ENCODE assay signal across 9 mouse cellular contexts in the genomic region with DNA sequence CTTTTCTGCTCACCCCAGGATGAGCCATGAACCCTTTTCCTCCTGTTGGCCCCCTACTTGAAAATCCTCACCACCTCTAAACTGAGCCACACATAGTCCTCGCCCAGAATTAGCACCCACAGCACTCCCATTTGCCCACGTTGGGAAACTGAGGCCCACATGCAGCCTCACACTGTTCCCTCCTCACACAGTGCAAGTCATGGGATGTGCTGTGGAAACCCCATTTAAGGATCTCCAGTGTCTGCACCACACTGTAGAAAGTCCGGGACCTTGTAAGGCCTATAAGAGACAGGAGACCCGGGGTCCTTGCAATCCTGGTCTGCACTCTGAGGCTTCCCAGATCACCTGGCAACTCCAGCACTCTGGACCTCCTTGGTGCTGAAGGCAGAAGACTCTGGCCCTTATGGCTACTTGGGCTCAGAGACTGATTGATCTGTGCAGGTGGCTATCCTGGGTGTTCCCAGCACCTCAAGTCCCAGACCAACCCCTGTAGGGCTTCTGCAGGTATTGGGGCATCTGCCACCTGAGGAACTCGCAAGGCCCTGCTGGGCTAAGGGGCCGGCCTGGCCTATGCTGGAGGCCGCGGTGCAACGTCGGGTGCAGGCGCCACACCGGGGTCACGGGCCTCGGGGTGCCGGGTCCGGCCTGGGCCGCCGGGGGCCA. TPM values are rescaled to one million over a fixed set of nuclear protein-coding genes. Genes with fewer than 3 reads are reported as not detected.
DNase-seq lines count a peak whose midpoint lies in the region; ATAC-seq and TF ChIP-seq lines count a peak whose summit lies in the region.
"Had no signal": no experiment of that assay in that cellular context is flagged by ENCODE, and none has a peak within 500 bp of the region (broad histone marks: within the 10 kb centered on the region; RNA-seq: fewer than 3 reads in every experiment).

No protein-coding gene starts in this region.

- peak overlapping the region; percentile 41 for H3K4me3 ChIP-seq in kidney, postnatal 0 days (replicated peaks; ENCODE audit: low read depth, low read length)
- H3K4me3 ChIP-seq in forebrain, embryonic 12.5 days (replicated peaks), result peak overlapping the region; percentile 44
- H3K4me3 ChIP-seq in limb, embryonic 14.5 days (replicated peaks; ENCODE audit: low read length), result peak overlapping the region; percentile 48
- peak overlapping the region; percentile 45 for H3K4me3 ChIP-seq in neural tube, embryonic 15.5 days (replicated peaks)
- no peak overlapping the region for H3K4me3 ChIP-seq in cerebellum, adult 2 months (replicated peaks; ENCODE audit: insufficient read depth, low read depth, low read length)

- H3K4me1 ChIP-seq in kidney, postnatal 0 days (replicated peaks; ENCODE audit: insufficient read depth, low read length), result peaks cover 5% of the 10 kb centered on the region; the same call in 1 of the 2 replicates
- H3K4me1 ChIP-seq in forebrain, embryonic 12.5 days, result peaks cover 39% of the 10 kb centered on the region
- H3K4me1 ChIP-seq in limb, embryonic 14.5 days (ENCODE audit: control insufficient read depth, insufficient read depth, low read length), result peaks cover 9% of the 10 kb centered on the region
- H3K4me1 ChIP-seq in neural tube, embryonic 15.5 days, result peaks cover 25% of the 10 kb centered on the region
- peaks cover 12% of the 10 kb centered on the region for H3K4me1 ChIP-seq in cerebellum, adult 2 months (ENCODE audit: control insufficient read depth, insufficient read depth, low read length)

- peak; percentile 58; the same call in 1 of the 2 replicates for ATAC-seq in kidney, postnatal 0 days (replicated peaks; ENCODE audit: low FRiP score, low read depth)
- peak; percentile 47 for ATAC-seq in forebrain, embryonic 12.5 days (ENCODE audit: low FRiP score)
- ATAC-seq in limb, embryonic 14.5 days (ENCODE audit: low FRiP score, low read depth), result peak; percentile 35; the same call in 1 of the 2 replicates
- ATAC-seq in neural tube, embryonic 15.5 days (ENCODE audit: low FRiP score), result peak; percentile 32

- H3K9me3 ChIP-seq in kidney, postnatal 0 days (replicated peaks; ENCODE audit: low read length), result no peaks in the 10 kb centered on the region
- no peaks in the 10 kb centered on the region for H3K9me3 ChIP-seq in forebrain, embryonic 12.5 days
- H3K9me3 ChIP-seq in limb, embryonic 14.5 days (ENCODE audit: control insufficient read depth, low read length), result no peaks in the 10 kb centered on the region
- no peaks in the 10 kb centered on the region for H3K9me3 ChIP-seq in neural tube, embryonic 15.5 days (replicated peaks)

- no peak for DNase-seq in kidney, postnatal 0 days (ENCODE audit: low spot score)
- DNase-seq in kidney, postnatal 10 days, result no peak
- DNase-seq in limb, embryonic 14.5 days (ENCODE audit: low spot score), result no peak
- DNase-seq in cerebellum, adult 11 months, result no peak
- DNase-seq in left cerebral cortex, adult 18-20 months (ENCODE audit: low spot score in 2 of 2), result no peak
- no peak for DNase-seq in cerebellum, adult 2 months

- TF ChIP-seq CTCF in kidney, postnatal 0 days (IDR thresholded peaks at IDR 0.05; ENCODE audit: low read depth), result no peak
- TF ChIP-seq CTCF in cerebellum, adult 2 months (IDR thresholded peaks at IDR 0.05; ENCODE audit: borderline replicate concordance, insufficient read depth, low read depth, low read length), result no peak

- peak overlapping the region; percentile 73 for H3K9ac ChIP-seq in kidney, postnatal 0 days (ENCODE audit: low read depth, low read length)
- H3K9ac ChIP-seq in forebrain, embryonic 12.5 days, result peak overlapping the region; percentile 65
- peak overlapping the region; percentile 90 for H3K9ac ChIP-seq in limb, embryonic 14.5 days (ENCODE audit: low read depth, low read length, severe bottlenecking)
- peak overlapping the region; percentile 64 for H3K9ac ChIP-seq in neural tube, embryonic 15.5 days (replicated peaks)

- H3K36me3 ChIP-seq in kidney, postnatal 0 days (ENCODE audit: insufficient read depth, low read length), result no peaks in the 10 kb centered on the region
- H3K36me3 ChIP-seq in forebrain, embryonic 12.5 days (replicated peaks), result no peaks in the 10 kb centered on the region
- no peaks in the 10 kb centered on the region for H3K36me3 ChIP-seq in limb, embryonic 14.5 days (ENCODE audit: control insufficient read depth, insufficient read depth, low read length)
- no peaks in the 10 kb centered on the region for H3K36me3 ChIP-seq in neural tube, embryonic 15.5 days

- H3K4me2 ChIP-seq in kidney, postnatal 0 days (ENCODE audit: low read length), result peak overlapping the region; percentile 92
- peak overlapping the region; percentile 77 for H3K4me2 ChIP-seq in forebrain, embryonic 12.5 days
- peak overlapping the region; percentile 96 for H3K4me2 ChIP-seq in limb, embryonic 14.5 days (replicated peaks; ENCODE audit: low read depth, low read length, severe bottlenecking)
- H3K4me2 ChIP-seq in neural tube, embryonic 15.5 days, result peak overlapping the region; percentile 92

- no peaks in the 10 kb centered on the region for H3K27me3 ChIP-seq in kidney, postnatal 0 days (ENCODE audit: insufficient read depth, low read length)
- H3K27me3 ChIP-seq in forebrain, embryonic 12.5 days, result peaks cover 93% of the 10 kb centered on the region
- no peaks in the 10 kb centered on the region for H3K27me3 ChIP-seq in limb, embryonic 14.5 days (ENCODE audit: control insufficient read depth, insufficient read depth, low read length)
- no peaks in the 10 kb centered on the region for H3K27me3 ChIP-seq in neural tube, embryonic 15.5 days (replicated peaks)
- peaks cover 1% of the 10 kb centered on the region; the same call in 1 of the 2 replicates for H3K27me3 ChIP-seq in cerebellum, adult 2 months (ENCODE audit: control insufficient read depth, insufficient read depth, low read length)

- H3K27ac ChIP-seq in kidney, postnatal 0 days, result no peak overlapping the region
- H3K27ac ChIP-seq in forebrain, embryonic 12.5 days, result peak overlapping the region; percentile 25
- peak overlapping the region; percentile 74; the same call in 1 of the 2 replicates for H3K27ac ChIP-seq in limb, embryonic 14.5 days (replicated peaks; ENCODE audit: low read depth, low read length)
- peak overlapping the region; percentile 62 for H3K27ac ChIP-seq in neural tube, embryonic 15.5 days (replicated peaks)
- no peak overlapping the region for H3K27ac ChIP-seq in cerebellum, adult 2 months (ENCODE audit: insufficient read depth, low read length)

- WGBS in kidney, postnatal 0 days, result 25% methylated on average over 18 of the region's 18 CpGs
- WGBS in forebrain, embryonic 12.5 days, result 15% methylated on average over 18 of the region's 18 CpGs
- 22% methylated on average over 15 of the region's 18 CpGs for WGBS in limb, embryonic 14.5 days
- WGBS in neural tube, embryonic 15.5 days, result 18% methylated on average over 18 of the region's 18 CpGs
- 47% methylated on average over 18 of the region's 18 CpGs for WGBS in cerebellum, adult 2 months

- TF ChIP-seq POLR2A in limb, embryonic 14.5 days (IDR thresholded peaks at IDR 0.05; ENCODE audit: borderline replicate concordance, extremely low read depth, insufficient read depth, insufficient read length), result no peak
- TF ChIP-seq POLR2A in cerebellum, adult 2 months (IDR thresholded peaks at IDR 0.05; ENCODE audit: borderline replicate concordance, insufficient read depth, low read length), result no peak

RNA-seq across cellular contexts. Expression of a gene that starts 23.5 kb away (rescaled TPM):
- polyA plus RNA-seq in kidney, postnatal 0 days (2015; fragmentation: Nextera tagmentation; extraction: Ambion mirVana), result 498 and 594 TPM in 2 replicates
- 326 and 351 TPM in 2 replicates for polyA plus RNA-seq in forebrain, embryonic 12.5 days (2016; fragmentation: Nextera tagmentation; extraction: Ambion mirVana)
- polyA plus RNA-seq in limb, embryonic 14.5 days (2012; rRNA removed), result 1,048 and 1,240 TPM in 2 replicates
- polyA plus RNA-seq in limb, embryonic 14.5 days (2014; fragmentation: Nextera tagmentation; extraction: Ambion mirVana), result 2,054 and 2,200 TPM in 2 replicates
- polyA plus RNA-seq in neural tube, embryonic 15.5 days (2015; fragmentation: Nextera tagmentation; extraction: Ambion mirVana), result 275 and 292 TPM in 2 replicates
- 10 to 100 TPM; 11.9 to 13.3 TPM for total RNA-seq in left cerebral cortex, adult 18-20 months (2021)
- 8.2 and 12.4 TPM in 2 replicates for polyA plus RNA-seq in cerebellum, adult 2 months (2012; rRNA removed)

RNA-seq across cellular contexts. Expression of a gene that starts 36.2 kb away (rescaled TPM):
- polyA plus RNA-seq in kidney, postnatal 0 days (2015; fragmentation: Nextera tagmentation; extraction: Ambion mirVana), result 22.1 and 22.7 TPM in 2 replicates
- 0.26 and 0.27 TPM in 2 replicates for polyA plus RNA-seq in forebrain, embryonic 12.5 days (2016; fragmentation: Nextera tagmentation; extraction: Ambion mirVana)
- 3.3 and 5.3 TPM in 2 replicates for polyA plus RNA-seq in limb, embryonic 14.5 days (2012; rRNA removed)
- polyA plus RNA-seq in limb, embryonic 14.5 days (2014; fragmentation: Nextera tagmentation; extraction: Ambion mirVana), result 2.3 and 2.6 TPM in 2 replicates
- polyA plus RNA-seq in neural tube, embryonic 15.5 days (2015; fragmentation: Nextera tagmentation; extraction: Ambion mirVana), result 0.61 and 2.0 TPM in 2 replicates
- total RNA-seq in left cerebral cortex, adult 18-20 months (2021), result under 1 TPM; 0.68 to 0.86 TPM
- 0.87 and 0.90 TPM in 2 replicates for polyA plus RNA-seq in cerebellum, adult 2 months (2012; rRNA removed)
- total RNA-seq: neutrophil, adult 5-6 weeks had no signal

Comparison
In these comparisons a context has a peak if more than half of its experiments do, and no peak if none do; other contexts are left out.
1. H3K27ac ChIP-seq: peak in forebrain, embryonic 12.5 days (single experiment), limb, embryonic 14.5 days (single experiment) and neural tube, embryonic 15.5 days (single experiment); none in kidney, postnatal 0 days (single experiment) and cerebellum, adult 2 months (single experiment).
2. RNA of a gene that starts 23.5 kb away (polyA plus RNA-seq): 1,048 to 2,200 TPM in limb, embryonic 14.5 days, 498 to 594 TPM in kidney, postnatal 0 days, 326 to 351 TPM in forebrain, embryonic 12.5 days and 275 to 292 TPM in neural tube, embryonic 15.5 days; 8.2 to 12.4 TPM in cerebellum, adult 2 months; every median in the first group is over 10 times any median in the second.
3. Peak in every context shown above with its lines, with median percentiles within 50 percentile points of each other: ATAC-seq, H3K4me2 ChIP-seq and H3K9ac ChIP-seq.